Mouse (Mus musculus): Measurements from ENCODE around the gene Gm3015. TPM values are rescaled to one million over a fixed set of nuclear protein-coding genes. Genes with fewer than 3 reads are reported as not detected.

Gene Gm3015
- not detected in 2 replicates for polyA plus RNA-seq (2012; rRNA removed)

GRCm38 (mm10) chr14:42768721-42769120, at the start of gene Gm3015:
Gm3015 (minus strand) TSS chr14:42768821.

GRCm38 (mm10) chr14:42797887-42798286, 29.3 kb upstream of the Gm3015 start, which contains the start of gene Gm10377:
Gm10377 (minus strand) TSS chr14:42797987.

Other genes starting within 250 kb of the Gm3015 start
- not detected in 2 replicates for gene Gm8024, start 244.5 kb downstream of the Gm3015 start, polyA plus RNA-seq (2012; rRNA removed)
- not detected in 2 replicates for gene Gm17124, start 168.9 kb downstream of the Gm3015 start, polyA plus RNA-seq (2012; rRNA removed)
- gene Gm3633, start 126.9 kb downstream of the Gm3015 start, polyA plus RNA-seq (2012; rRNA removed): not detected in 2 replicates
- gene Gm10378, start 112.9 kb downstream of the Gm3015 start, polyA plus RNA-seq (2012; rRNA removed): not detected in 2 replicates
- gene Gm10377, start 29.2 kb upstream of the Gm3015 start, polyA plus RNA-seq (2012; rRNA removed): not detected in 2 replicates
- gene Gm21977, start 84.7 kb upstream of the Gm3015 start, polyA plus RNA-seq (2012; rRNA removed): not detected in 2 replicates
- not detected in 2 replicates for gene Gm8082, start 224.8 kb upstream of the Gm3015 start, polyA plus RNA-seq (2012; rRNA removed)
- not detected in 2 replicates for gene Gm10376, start 246.8 kb upstream of the Gm3015 start, polyA plus RNA-seq (2012; rRNA removed)

Measured in central nervous system, embryonic 18 days (tissue).